Mouse (Mus musculus): ENCODE data around the gene Maea. TPM values are rescaled to one million over a fixed set of nuclear protein-coding genes. Genes with fewer than 3 reads are reported as not detected.

The Maea gene
- polyA plus RNA-seq, 1 experiment: not detected

DNA sequence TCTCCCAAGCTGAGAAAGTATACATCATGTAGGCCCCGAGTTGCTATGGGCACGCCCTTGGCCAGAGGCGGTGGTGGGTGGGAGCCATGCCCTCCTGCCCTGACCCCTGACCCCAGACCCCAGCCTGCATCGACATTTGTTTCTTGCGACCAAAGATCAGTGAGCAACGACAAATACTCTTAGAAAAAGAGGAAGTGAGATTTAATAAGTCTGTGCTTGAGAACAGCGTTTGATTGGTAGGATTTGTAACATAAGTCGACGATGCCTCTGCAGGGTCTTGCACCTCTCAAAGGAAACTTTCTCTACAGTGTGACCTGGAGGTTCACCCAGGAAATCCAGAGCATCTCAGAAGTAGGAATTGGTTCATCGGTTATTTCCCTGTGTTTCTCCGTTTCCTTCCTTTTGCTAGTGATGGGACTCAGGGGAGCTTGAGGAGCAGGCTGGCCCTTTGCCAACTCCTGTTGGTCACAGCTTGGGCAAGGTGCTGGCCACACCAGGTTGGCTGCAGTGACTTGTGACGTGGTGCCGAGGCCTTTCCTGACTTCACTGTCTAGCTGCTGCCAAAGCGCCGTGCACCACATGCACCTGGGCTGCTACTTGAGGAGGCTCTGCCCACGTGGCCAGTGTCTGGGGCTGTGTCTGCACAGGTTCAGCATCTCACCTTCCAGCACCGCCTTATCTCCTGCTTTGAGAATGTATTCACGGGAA, 37.2 kb downstream of the Maea start:
- Histone ChIP-seq H3K4me3 (ENCODE audit: insufficient read depth, low read depth, low read length) (no peak overlapping the region), H3K4me1 (ENCODE audit: control insufficient read depth, insufficient read depth, low read length) (peaks cover 1% of the 10 kb centered on the region; the same call in 1 of the 2 replicates), H3K27ac (ENCODE audit: insufficient read depth, low read depth, low read length) (no peak overlapping the region)
- TF ChIP-seq POLR2A (IDR thresholded peaks at IDR 0.05; ENCODE audit: insufficient read depth, low read depth, low read length) (no peak), CTCF (IDR thresholded peaks at IDR 0.05; ENCODE audit: insufficient read depth, low read depth, low read length) (no peak)
- 88% methylated on average over 18 of the region's 18 CpGs for WGBS

DNA sequence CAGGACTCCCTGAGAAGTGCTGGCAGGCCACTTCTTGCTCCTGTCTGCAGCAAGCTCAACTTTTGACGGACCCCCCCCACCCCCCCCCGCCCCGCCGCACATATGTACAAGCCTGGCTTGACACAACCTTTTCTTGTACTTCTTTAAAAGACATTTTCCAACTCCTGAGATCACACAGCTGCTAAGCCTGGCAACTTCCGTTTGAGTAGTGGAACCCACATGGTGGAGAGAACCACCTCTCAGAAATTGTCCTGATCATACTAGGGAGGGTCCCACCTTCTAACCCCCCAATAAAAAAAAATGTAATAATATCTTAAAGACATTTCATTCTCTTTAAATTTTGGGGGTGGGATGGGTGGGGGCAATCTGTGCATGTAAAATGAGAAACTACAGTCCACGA, 41.9 kb downstream of the Maea start:
- TF ChIP-seq POLR2A (IDR thresholded peaks at IDR 0.05; ENCODE audit: insufficient read depth, low read depth, low read length): no peak
- TF ChIP-seq CTCF (IDR thresholded peaks at IDR 0.05; ENCODE audit: insufficient read depth, low read depth, low read length): no peak
- Histone ChIP-seq H3K4me1 (ENCODE audit: control insufficient read depth, insufficient read depth, low read length) (peaks cover 10% of the 10 kb centered on the region), H3K27ac (ENCODE audit: insufficient read depth, low read depth, low read length) (no peak overlapping the region)

GRCm38 (mm10) chr5:33377801-33378301, 42.5 kb downstream of the Maea start:
- H3K4me3 ChIP-seq (ENCODE audit: insufficient read depth, low read depth, low read length): peak overlapping the region; percentile 65
- peaks cover 10% of the 10 kb centered on the region for H3K4me1 ChIP-seq (ENCODE audit: control insufficient read depth, insufficient read depth, low read length)
- TF ChIP-seq CTCF (IDR thresholded peaks at IDR 0.05; ENCODE audit: insufficient read depth, low read depth, low read length) (no peak), POLR2A (IDR thresholded peaks at IDR 0.05; ENCODE audit: insufficient read depth, low read depth, low read length) (no peak)
- WGBS: under 1% methylated on average over 21 of the region's 21 CpGs
- peak overlapping the region; percentile 44; the same call in 1 of the 2 replicates for H3K27ac ChIP-seq (ENCODE audit: insufficient read depth, low read depth, low read length)

More for the DNA sequence above, 41.9 kb downstream of the Maea start:
- 52% methylated on average over 6 of the region's 6 CpGs for WGBS
- no peak overlapping the region for H3K4me3 ChIP-seq (ENCODE audit: insufficient read depth, low read depth, low read length)

DNA sequence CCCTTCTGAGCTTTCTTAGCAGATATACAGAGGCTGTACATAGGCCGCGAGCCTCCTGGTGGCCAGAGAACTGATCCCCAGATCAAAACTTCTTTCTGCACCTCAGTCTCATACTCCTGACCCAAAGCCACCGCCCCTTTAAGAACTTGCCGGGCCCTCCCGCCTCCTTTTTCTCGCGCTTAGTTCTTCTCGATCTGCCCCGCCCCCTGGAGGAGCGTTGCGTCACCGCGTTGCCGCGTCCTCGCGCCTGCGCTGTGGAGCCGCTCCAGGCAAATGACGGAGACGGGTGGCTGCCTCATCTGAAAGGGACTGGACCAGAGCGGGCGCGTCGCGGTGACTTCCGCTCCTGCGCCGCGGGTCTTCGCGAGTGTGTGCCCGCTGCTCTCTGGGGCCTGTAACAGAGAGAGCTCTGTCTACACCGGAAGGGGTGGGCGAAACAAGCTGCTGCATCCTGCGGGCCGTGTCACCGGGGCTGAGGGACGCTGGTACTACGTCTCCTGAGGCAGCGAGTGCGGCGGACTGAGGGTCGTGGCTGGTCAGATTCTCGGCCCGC, 43.1 kb downstream of the Maea start, which contains the start of gene Uvssa:
Gene Uvssa (plus strand): TSS at position 248 of the 553 bp plus-strand sequence.
- under 1% methylated on average over 46 of the region's 46 CpGs for WGBS
- Histone ChIP-seq H3K4me1 (ENCODE audit: control insufficient read depth, insufficient read depth, low read length) (peaks cover 10% of the 10 kb centered on the region), H3K27ac (ENCODE audit: insufficient read depth, low read depth, low read length) (peak within 1 kb of the TSS; percentile 87), H3K4me3 (ENCODE audit: insufficient read depth, low read depth, low read length) (peak within 1 kb of the TSS; percentile 65)
- peak; percentile 80 for TF ChIP-seq POLR2A (IDR thresholded peaks at IDR 0.05; ENCODE audit: insufficient read depth, low read depth, low read length)
- TF ChIP-seq CTCF (IDR thresholded peaks at IDR 0.05; ENCODE audit: insufficient read depth, low read depth, low read length): no peak

DNA sequence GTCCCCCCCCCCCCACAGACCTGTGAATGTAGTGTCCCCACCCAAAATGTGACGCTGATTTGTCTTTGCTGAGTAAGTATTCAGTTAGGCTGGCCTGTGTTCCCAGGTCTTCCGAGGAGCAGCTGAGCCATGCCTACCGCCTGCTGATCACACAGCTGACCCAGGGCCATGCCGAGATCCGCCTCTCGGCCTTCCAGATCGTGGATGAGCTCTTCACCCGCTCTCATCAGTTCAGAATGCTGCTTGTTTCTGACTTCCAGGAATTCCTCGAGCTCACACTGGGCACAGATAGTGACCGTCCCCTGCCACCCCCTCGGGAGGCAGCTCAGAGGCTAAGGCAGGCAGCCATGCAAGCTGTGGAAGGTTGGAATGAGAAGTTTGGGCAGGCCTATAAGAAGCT, 52.2 kb downstream of the Maea start:
- WGBS: 89% methylated on average over 11 of the region's 11 CpGs
- no peak overlapping the region for H3K4me3 ChIP-seq (ENCODE audit: insufficient read depth, low read depth, low read length)
- TF ChIP-seq POLR2A (IDR thresholded peaks at IDR 0.05; ENCODE audit: insufficient read depth, low read depth, low read length): no peak
- TF ChIP-seq CTCF (IDR thresholded peaks at IDR 0.05; ENCODE audit: insufficient read depth, low read depth, low read length): no peak
- no peaks in the 10 kb centered on the region for H3K4me1 ChIP-seq (ENCODE audit: control insufficient read depth, insufficient read depth, low read length)
- no peak overlapping the region for H3K27ac ChIP-seq (ENCODE audit: insufficient read depth, low read depth, low read length)

GRCm38 (mm10) chr5:33393803-33394202, 58.5 kb downstream of the Maea start:
- no peak overlapping the region for H3K27ac ChIP-seq (ENCODE audit: insufficient read depth, low read depth, low read length)
- WGBS: 20% methylated on average over 7 of the region's 7 CpGs
- no peaks in the 10 kb centered on the region for H3K4me1 ChIP-seq (ENCODE audit: control insufficient read depth, insufficient read depth, low read length)
- TF ChIP-seq CTCF (IDR thresholded peaks at IDR 0.05; ENCODE audit: insufficient read depth, low read depth, low read length) (peak; percentile 84), POLR2A (IDR thresholded peaks at IDR 0.05; ENCODE audit: insufficient read depth, low read depth, low read length) (no peak)
- no peak overlapping the region for H3K4me3 ChIP-seq (ENCODE audit: insufficient read depth, low read depth, low read length)

DNA sequence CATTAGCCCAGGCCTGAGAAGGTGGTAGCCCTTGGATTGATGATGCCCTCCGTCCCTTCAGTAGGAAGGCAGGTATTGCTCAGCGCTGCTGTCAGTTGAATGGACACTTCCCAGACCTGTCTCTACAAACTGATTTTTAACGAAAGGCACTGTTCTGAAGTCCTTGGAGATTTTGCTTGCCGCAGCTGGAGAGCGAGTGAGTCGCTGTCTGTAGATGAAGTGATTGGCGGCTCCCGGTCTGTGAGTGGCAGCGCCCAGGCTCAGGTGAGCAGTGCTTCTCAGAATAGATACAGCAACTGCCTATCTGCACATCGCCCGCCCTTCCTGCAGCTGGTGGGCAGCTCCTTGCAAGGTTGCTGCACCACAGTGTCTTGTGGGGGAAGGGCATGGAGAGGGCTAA, 60.4 kb downstream of the Maea start:
- 90% methylated on average over 11 of the region's 11 CpGs for WGBS
- H3K27ac ChIP-seq (ENCODE audit: insufficient read depth, low read depth, low read length): no peak overlapping the region
- no peak overlapping the region for H3K4me3 ChIP-seq (ENCODE audit: insufficient read depth, low read depth, low read length)
- TF ChIP-seq POLR2A (IDR thresholded peaks at IDR 0.05; ENCODE audit: insufficient read depth, low read depth, low read length) (no peak), CTCF (IDR thresholded peaks at IDR 0.05; ENCODE audit: insufficient read depth, low read depth, low read length) (no peak)
- H3K4me1 ChIP-seq (ENCODE audit: control insufficient read depth, insufficient read depth, low read length): no peaks in the 10 kb centered on the region

DNA sequence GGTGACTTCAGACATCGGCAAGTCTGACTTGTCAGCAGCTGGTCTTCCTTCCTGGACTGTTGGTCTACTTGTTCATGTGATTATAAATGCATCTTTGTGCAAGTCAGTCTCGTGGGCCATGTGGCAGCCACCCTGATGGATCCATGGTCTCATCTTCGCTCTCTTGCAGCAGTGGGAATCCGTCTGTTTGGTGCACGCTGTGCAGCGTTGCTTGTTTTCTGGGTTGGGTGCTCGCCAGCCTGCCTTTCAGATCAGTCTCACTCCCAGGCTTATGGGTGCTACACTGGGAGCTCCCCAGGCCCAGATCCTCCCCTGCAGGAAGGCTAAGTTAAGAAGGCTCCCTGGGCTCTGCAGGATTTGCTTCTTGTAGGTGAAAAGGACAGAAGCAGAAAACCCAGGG, 61.5 kb downstream of the Maea start:
- H3K4me3 ChIP-seq (ENCODE audit: insufficient read depth, low read depth, low read length): no peak overlapping the region
- no peak overlapping the region for H3K27ac ChIP-seq (ENCODE audit: insufficient read depth, low read depth, low read length)
- TF ChIP-seq POLR2A (IDR thresholded peaks at IDR 0.05; ENCODE audit: insufficient read depth, low read depth, low read length) (no peak), CTCF (IDR thresholded peaks at IDR 0.05; ENCODE audit: insufficient read depth, low read depth, low read length) (no peak)
- WGBS: 71% methylated on average over 7 of the region's 7 CpGs
- no peaks in the 10 kb centered on the region for H3K4me1 ChIP-seq (ENCODE audit: control insufficient read depth, insufficient read depth, low read length)

DNA sequence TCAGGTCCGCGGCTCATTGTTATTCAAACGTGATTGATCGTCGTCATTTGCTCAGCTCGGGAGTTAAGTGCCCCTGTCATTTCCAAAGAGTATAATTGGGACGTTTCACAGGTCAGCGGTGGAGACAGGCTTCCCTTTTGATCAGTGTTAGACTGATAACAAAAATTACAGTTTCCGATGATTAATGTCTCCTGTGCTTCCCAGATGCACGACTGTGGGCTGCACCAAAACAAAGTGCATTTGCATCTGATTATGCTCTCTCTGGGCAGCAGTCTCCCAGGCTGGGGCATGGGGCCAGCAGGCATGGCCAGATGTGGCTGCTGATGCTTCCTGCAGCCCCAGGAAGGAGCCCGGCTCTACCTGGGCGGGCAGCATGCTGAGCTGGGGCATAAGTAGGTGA, 65.5 kb downstream of the Maea start:
- WGBS: 54% methylated on average over 12 of the region's 12 CpGs
- no peak for TF ChIP-seq POLR2A (IDR thresholded peaks at IDR 0.05; ENCODE audit: insufficient read depth, low read depth, low read length)
- no peak overlapping the region for H3K27ac ChIP-seq (ENCODE audit: insufficient read depth, low read depth, low read length)
- no peaks in the 10 kb centered on the region for H3K4me1 ChIP-seq (ENCODE audit: control insufficient read depth, insufficient read depth, low read length)
- no peak overlapping the region for H3K4me3 ChIP-seq (ENCODE audit: insufficient read depth, low read depth, low read length)
